8 mouse cellular contexts compared by ENCODE assay signal in the genomic region with DNA sequence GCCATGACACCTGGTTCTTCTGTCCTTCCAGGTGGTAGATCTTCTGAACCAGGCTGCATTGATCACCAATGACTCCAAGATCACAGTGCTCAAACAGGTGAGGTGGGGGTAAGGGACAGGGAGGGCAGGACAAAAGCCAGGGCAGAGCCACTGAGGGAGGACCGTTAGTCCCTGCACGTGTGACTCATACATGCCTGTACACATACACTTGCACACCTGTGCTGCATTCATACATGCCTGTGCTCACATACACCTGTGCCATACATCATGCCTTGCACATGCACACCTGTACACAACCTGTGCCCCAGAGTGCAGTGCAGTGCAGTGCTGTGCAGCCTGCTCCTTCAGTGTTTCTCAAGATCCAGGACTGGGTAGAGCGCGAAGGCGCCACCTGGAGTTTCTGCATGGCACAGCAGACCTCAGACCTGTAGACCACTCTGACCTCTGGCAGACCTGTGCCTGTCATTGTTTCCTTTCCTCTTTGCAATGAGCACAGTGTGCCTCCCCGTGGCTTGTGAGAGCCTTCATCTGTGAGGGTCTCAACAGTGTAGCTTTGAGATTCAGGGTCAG. TPM values are rescaled to one million over a fixed set of nuclear protein-coding genes. Genes with fewer than 3 reads are reported as not detected.
DNase-seq lines count a peak whose midpoint lies in the region; ATAC-seq lines count a peak whose summit lies in the region.

No protein-coding gene starts in this region.

- ATAC-seq in granulocyte monocyte progenitor cell, adult 5-6 weeks (replicated peaks; ENCODE audit: poor library complexity, severe bottlenecking) = peak; percentile 72

- peak; percentile 53 for DNase-seq in ovary, postnatal 36 days (ENCODE audit: low spot score)
- DNase-seq in ovary, postnatal 14 days (ENCODE audit: low spot score) = no peak
- DNase-seq in ZHBTc4 (ENCODE audit: low read depth, low spot score) = peak; percentile 85
- DNase-seq in kidney, adult 11 months = peak; percentile 50
- peak; percentile 44 for DNase-seq in lung, postnatal 25 days (ENCODE audit: low spot score)
- peak; percentile 62 to 86 for DNase-seq in spleen, postnatal 4 days (ENCODE audit: low spot score in 2 of 2)
- no peak for DNase-seq in layer of hippocampus, adult 8-10 months (ENCODE audit: low spot score in 2 of 2)

RNA-seq across cellular contexts. Expression of gene Sympk, which starts 5.0 kb away (rescaled TPM):
- total RNA-seq in granulocyte monocyte progenitor cell, adult 5-6 weeks (2014; fragmentation: Nextera tagmentation) = 79.9 and 98.6 TPM in 2 replicates
- 38.5 and 46.7 TPM in 2 replicates for total RNA-seq in granulocyte monocyte progenitor cell, adult 5-6 weeks (2017)
- 100 to 1,000 TPM; 100 to 113 (median 109) TPM for total RNA-seq in layer of hippocampus, adult 8-10 months (2022)

RNA-seq across cellular contexts. Expression of gene Foxa3, which starts 5.8 kb away (rescaled TPM):
- total RNA-seq in granulocyte monocyte progenitor cell, adult 5-6 weeks (2014; fragmentation: Nextera tagmentation) = not detected in 2 replicates
- not detected in 2 replicates for total RNA-seq in granulocyte monocyte progenitor cell, adult 5-6 weeks (2017)
- total RNA-seq in layer of hippocampus, adult 8-10 months (2022) = not detected

RNA-seq across cellular contexts. Expression of gene Rsph6a, which starts 25.3 kb away (rescaled TPM):
- total RNA-seq in granulocyte monocyte progenitor cell, adult 5-6 weeks (2014; fragmentation: Nextera tagmentation) = not detected in 2 replicates
- not detected in 2 replicates for total RNA-seq in granulocyte monocyte progenitor cell, adult 5-6 weeks (2017)
- under 1 TPM in 2 of 4 experiments, not detected in 2; 0.41 to 0.61 TPM for total RNA-seq in layer of hippocampus, adult 8-10 months (2022)

RNA-seq across cellular contexts. Expression of gene Irf2bp1, which starts 25.3 kb away (rescaled TPM):
- 14.5 and 24.3 TPM in 2 replicates for total RNA-seq in granulocyte monocyte progenitor cell, adult 5-6 weeks (2014; fragmentation: Nextera tagmentation)
- total RNA-seq in granulocyte monocyte progenitor cell, adult 5-6 weeks (2017) = 8.4 and 17.5 TPM in 2 replicates
- total RNA-seq in layer of hippocampus, adult 8-10 months (2022) = 10 to 100 TPM; 47.6 to 49.2 (median 47.9) TPM

RNA-seq across cellular contexts. Expression of gene Mypop, which starts 38.1 kb away (rescaled TPM):
- not detected in 2 replicates for total RNA-seq in granulocyte monocyte progenitor cell, adult 5-6 weeks (2014; fragmentation: Nextera tagmentation)
- 0.82 TPM in 1 of 2 replicates, not detected in the other for total RNA-seq in granulocyte monocyte progenitor cell, adult 5-6 weeks (2017)
- 10 to 100 TPM; 42.4 to 49.6 (median 45.8) TPM for total RNA-seq in layer of hippocampus, adult 8-10 months (2022)

Comparison
In these comparisons a context has a peak if more than half of its experiments do, and no peak if none do; other contexts are left out.
1. DNase-seq: peak in ovary, postnatal 36 days (single experiment), ZHBTc4 (single experiment), kidney, adult 11 months (single experiment), lung, postnatal 25 days (single experiment) and spleen, postnatal 4 days (2 of 2); none in ovary, postnatal 14 days (single experiment) and layer of hippocampus, adult 8-10 months (0 of 2).